Mouse (Mus musculus) telencephalon, adult 2 months (tissue): ENCODE data around the gene Gm3417.
"Not testable (repeated sequence)": the region's sequence is repeated elsewhere in the genome, so short reads cannot be mapped to it uniquely, and the experiment has no call there.

ENCODE experiments used
- DNase-seq: peaks from one replicate; pipeline ENCODE4 v3.0.0-alpha.2; 2011; ENCODE audit warnings: low read depth, low spot score

The Gm3417 gene

GRCm38 (mm10) chr17:14958686-14959327, 19.8 kb downstream of the Gm3417 start:
- DNase-seq: no peak

DNA sequence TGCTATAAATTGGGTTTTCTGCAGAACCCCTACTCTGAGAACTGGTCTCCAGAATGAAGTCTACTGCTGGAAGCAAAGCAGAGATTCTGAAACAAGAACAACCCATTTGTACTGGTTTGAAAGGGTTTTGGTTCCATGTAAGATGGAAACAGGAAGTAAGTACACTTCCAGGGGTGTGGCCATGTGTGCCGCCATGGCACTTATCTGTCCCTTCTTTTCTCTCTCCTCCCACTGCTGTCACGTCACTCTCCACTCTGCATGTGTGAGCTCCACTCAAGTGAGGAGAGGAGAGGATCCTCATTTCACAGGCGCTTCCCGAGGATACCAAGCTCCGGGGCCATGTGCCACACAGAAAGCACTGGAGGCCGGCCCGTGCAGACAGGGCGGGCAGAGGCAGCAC, 25.1 kb downstream of the Gm3417 start:
- no peak for DNase-seq

DNA sequence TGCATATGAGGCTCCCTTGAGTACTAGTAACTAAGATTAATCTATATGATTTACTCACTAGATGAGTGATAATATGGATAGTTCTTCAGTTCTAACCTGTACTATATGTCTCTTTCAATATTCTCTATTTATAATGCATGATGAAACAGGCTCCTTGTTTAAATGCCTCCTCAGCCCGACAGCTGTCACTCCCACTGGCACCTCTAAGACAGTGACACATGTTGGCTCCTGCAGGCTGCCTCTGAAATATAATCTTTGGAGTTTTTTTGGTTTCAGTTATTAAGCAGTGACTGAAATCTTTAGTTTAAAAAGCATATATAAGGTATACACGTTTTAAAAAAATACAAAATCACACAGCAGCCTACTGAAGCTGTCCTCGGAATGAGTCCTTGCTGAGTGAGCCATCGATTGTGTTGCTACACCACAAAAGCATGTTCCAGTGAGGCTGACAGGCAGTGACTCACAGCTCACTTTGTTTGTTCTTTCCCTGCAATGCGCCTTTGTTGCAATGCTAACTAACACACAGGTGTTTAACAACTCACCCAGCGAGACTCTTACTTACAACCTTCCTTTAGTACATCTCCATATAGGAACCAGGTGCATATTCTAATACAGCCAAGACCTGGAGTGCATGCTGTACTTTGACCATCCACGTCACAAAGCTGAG, 29.3 kb downstream of the Gm3417 start:
- DNase-seq: no peak

DNA sequence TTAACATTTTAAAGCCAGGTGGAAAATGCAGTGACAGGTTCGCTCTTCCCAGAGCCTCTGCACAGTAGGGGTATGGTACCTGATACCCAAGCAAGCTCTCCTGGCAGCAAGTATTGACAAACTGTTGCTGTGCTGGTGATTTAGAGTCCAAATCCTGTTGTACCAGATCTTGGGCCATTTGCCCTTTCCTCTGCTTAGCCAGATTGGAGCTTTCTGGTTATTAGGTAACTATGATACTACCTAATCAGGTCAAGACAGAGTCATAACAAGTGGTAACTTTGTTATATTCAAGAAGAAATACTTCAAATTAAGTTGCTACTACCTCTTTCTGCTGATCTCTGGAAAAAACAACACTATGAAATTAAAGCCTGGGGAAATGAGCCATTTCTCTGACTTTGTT, 34.0 kb downstream of the Gm3417 start:
- no peak for DNase-seq

DNA sequence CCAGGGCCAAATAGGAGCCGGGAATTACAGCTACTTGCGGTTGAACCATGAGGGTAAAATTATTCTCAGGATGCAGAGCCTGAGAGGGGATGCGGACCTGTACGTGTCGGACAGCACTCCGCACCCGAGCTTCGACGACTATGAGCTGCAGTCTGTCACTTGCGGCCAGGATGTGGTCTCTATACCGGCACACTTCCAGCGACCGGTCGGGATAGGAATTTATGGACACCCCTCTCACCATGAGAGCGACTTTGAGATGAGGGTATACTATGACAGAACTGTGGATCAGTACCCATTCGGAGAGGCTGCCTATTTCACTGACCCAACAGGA, 34.9 kb downstream of the Gm3417 start:
- DNase-seq: no peak

DNA sequence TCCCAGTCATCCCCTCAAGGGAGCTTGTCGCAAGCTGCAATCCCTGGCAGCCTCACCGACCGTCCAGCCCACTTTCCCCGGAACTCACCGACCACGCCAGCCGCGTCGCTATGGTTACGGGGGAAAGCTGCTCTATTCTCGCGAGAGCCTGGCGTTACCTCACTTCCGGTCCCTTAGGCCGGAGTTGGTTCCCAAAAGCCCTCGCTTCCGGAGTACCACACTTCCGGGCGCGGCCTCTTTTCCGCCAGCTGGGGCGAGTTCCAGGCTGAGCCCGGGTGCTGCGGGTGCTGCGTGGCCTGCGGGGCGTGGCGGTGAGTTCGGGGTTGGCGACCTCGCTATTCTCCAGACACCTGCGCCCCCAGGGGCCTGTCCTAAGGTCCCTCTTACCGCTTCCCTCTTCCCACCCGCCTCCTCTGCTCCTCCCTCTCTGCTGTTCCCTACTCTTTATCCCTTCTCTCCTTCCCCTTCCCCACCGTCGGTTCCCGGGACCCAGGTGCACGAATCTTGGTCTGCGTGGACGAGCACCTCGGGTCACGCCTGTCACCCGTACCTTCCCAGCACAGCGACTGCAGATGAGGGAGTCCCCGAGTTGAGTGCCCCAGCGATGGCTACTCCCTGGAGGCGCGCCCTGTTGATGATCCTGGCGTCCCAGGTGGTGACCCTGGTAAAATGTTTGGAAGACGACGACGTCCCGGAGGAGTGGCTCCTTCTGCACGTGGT, 35.4 kb downstream of the Gm3417 start, which contains the start of the genes Wdr27 and 1600012H06Rik:
Gene Wdr27 (minus strand): TSS at position 150 of the 720 bp plus-strand sequence.
Gene 1600012H06Rik (plus strand): TSS at position 176 of the 720 bp plus-strand sequence.
- DNase-seq: peak; percentile 97

GRCm38 (mm10) chr17:14942181-14942580, 36.4 kb downstream of the Gm3417 start:
- DNase-seq: not testable (repeated sequence)

DNA sequence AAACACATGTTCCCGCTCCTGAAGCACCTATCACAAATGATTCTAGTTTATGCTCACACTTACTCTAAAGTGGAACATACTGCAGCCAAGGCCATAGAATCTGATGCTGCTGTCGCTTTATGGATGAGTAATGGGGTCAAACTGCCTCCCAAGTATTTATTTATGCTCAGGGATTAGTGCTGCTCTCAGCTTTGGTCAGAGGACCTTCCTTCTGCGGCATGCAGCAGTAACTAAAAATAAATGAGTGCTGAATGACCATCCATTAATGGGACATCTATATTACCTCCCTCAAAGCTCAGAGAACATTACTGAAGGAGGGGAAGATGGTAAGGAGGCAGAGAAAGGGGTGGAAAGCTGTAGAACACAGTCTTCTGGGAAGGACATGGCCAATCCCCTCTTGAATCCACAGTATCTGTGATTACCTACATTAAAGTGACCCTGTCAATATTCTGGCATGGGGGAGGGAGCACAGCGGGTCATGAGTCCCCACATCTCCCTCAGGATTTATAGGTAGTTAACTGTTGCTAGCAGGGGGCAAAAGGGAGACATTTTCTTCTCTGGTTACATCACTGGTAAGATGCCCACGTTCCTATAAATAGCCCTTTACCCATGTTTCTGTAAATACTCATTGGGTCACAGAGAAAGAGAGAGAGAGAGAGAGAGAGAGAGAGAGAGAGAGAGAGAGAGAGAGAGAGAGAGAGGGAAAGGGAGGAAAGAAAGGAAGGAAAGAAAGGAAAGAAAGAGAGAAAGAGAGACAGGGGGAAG, 42.6 kb downstream of the Gm3417 start:
- no peak for DNase-seq

DNA sequence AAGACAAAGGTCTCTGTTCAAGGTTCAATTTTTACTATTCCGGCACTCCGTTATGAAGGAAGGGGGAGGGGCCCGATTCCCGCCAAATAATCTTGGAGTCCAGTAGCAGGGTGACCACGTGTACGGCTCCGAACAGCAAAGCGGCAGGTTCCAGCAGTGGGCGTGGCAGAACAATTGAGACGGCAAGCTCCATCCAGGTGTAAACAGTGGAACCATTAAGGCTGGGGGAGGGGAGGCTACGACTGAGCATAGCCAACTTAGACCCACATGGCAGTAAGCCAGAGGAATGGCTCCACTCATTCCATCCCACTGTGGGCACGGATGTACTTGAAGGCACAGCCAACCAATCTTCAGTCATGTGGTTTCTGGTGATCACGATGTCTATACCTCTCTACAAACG, 43.3 kb downstream of the Gm3417 start:
- DNase-seq: not testable (repeated sequence)

DNA sequence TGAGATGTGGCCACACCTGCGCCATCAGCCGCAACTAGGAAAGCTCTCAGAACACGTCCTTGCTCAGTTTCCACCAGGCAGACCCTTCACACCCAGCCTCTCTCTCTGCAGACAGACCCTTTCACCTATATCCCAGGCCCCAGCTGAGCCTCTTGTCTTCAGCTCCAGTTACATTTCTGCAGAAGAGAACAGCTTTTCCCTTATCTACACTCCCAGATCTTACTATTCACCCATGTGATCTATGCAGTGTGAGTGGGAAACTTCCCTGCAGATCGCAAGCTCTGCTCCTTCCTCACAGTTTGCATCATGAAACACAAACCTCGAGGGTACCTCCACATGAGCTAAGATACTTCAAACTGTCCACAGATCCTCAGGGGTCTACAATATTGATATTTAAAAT, 47.1 kb downstream of the Gm3417 start:
- DNase-seq: no peak

DNA sequence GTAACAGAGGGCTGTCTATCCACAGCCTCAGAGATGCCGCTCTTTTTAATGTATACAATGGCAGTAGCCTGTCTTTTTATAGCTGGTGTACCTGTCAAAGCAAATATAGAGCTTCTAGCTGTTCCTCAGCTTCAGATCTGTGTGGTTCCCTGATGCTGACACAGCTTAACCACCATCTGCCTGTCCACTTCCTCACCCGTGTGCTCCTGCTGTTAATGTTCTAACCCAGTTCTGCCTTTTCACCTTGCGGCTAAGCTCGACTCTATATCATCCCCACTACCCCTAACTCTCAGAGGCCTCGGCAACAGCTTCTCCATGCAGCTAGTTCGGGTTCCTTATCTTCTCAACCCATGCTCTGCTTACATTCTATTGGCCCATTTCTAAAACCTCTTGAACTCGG, 47.9 kb downstream of the Gm3417 start:
- DNase-seq: no peak

- no peak for DNase-seq
Observed at GRCm38 (mm10) chr17:14928631-14929030, 50.0 kb downstream of the Gm3417 start.

DNA sequence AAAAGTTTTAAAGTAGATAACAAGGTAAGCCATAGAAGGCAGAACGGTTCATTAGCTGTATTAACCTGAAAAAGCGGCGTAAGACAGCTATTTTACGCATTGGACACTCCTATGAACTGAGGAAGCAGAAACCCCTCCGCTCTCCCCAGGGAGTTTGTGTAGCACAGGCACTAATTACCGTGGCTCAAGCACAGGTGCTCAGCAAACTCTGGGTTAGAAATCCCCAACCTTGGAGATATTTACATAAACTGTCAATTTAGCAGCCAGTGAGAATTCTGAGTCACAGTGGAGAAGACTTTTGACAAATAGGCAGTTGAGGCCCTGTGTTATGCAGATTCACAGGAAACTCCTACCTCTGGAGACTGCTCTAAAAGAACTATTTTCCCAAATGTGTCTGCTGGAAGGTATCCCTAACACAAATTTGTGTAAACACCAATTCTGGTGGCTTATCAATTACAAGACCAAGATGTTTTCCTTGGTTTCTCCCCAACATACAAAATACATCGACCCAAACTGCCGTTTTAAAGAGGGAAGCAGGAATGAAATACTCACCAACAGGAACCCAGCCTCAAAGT, 50.9 kb downstream of the Gm3417 start:
- no peak for DNase-seq

DNA sequence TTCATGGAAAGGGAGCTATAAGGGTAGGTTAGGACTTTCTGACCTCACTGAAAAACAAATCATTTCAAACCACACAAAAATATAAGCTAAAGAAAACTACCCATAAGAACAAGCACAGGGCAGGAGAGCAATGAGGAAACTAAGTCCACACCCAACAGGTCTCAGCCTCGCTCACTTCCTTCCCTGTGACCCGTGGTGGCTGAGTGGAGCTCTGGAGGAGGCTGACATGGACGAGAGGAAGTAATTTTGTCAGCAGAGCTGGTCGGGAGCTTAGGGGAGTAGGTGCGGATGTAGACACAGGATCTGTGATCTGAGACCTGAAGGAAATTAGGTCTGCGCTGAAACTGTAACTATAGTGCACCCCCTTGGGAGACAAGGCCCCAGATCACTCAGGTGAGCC, 57.0 kb downstream of the Gm3417 start:
- DNase-seq: no peak

DNA sequence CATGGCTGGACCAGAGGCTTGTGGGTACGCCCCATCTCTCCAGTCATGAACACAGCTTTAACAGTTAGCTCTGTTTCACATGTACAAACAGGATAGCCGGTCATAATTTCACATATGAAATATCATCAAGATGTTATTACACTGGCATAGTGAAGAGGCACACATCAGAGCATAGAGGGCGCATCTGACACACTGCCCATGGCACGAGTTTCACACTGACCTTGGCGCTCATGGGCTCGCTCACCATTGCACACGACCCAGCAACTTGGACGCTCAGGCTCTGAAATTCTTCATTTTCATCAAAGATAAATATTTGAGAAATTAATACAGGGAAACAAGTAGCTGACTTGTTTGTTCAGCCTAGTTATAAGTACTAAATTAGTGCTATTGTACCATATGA, 60.7 kb downstream of the Gm3417 start:
- DNase-seq: no peak

- no peak for DNase-seq
Observed at GRCm38 (mm10) chr17:14914401-14914800, 64.2 kb downstream of the Gm3417 start.
